In the genomic region with DNA sequence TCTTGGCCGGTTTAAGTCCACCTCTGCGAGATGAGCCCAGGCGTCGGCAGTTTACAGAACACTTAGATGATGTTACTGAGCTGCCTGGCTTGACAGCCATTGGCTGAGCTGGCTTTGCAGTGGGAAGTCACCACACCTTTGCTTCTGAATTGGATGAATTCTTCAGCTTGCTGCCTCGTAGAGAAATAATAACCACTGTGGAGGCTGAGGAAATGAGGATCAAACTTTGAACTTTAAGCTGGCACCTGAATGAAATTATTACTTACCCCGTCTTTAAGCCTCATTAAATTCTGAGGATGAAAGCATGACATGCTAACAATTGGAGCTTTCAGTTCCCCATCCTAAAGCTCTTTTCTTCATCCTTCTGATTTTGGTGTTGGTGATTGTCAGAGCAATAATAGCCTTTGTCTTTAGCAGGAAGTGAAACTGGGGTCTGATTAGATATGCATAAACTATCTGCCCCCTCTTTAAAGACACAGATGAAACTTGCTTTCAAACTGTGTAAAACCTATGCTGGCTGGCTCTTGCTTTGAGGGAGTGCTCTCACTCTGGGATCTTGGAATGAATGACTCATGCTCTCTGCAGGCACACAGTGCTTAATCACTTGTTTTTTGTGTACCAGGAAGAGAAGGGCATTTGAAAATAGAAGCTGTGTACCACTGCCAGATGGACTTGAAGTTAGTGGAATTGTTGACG, we compare ENCODE assay signal across 7 mouse cellular contexts. TPM values are rescaled to one million over a fixed set of nuclear protein-coding genes. Genes with fewer than 3 reads are reported as not detected.
DNase-seq lines count a peak whose midpoint lies in the region; ATAC-seq and TF ChIP-seq lines count a peak whose summit lies in the region.

No protein-coding gene starts in this region.

- no peak overlapping the region for H3K4me2 ChIP-seq in intestine, embryonic 14.5 days (ENCODE audit: low read length)

- no peak for TF ChIP-seq POLR2A in olfactory bulb, adult 2 months (IDR thresholded peaks at IDR 0.05; ENCODE audit: insufficient read depth, low read depth, low read length)

- 0 out of 2 replicates have a peak overlapping the region, but pooled peaks have one; percentile 5 for H3K27ac ChIP-seq in intestine, embryonic 14.5 days (ENCODE audit: low read depth)
- H3K27ac ChIP-seq in olfactory bulb, adult 2 months (ENCODE audit: insufficient read depth, low read depth, low read length): peak overlapping the region; percentile 40; the same call in 1 of the 2 replicates

- no peak for TF ChIP-seq CTCF in olfactory bulb, adult 2 months (IDR thresholded peaks at IDR 0.05; ENCODE audit: insufficient read depth, low read depth, low read length)

- DNase-seq in ovary, adult 18-20 months (ENCODE audit: low spot score): peak; percentile 33
- no peak for DNase-seq in ovary, postnatal 10 days (ENCODE audit: low spot score)
- peak; percentile 43 for DNase-seq in adrenal gland, postnatal 14 days
- peak; percentile 66 for DNase-seq in fibroblast of lung, adult 2 months (ENCODE audit: low read depth)
- no peak for DNase-seq in intestine, embryonic 14.5 days (ENCODE audit: low spot score)
- DNase-seq in thymus, postnatal 36 days: no peak

- no peaks in the 10 kb centered on the region for H3K9me3 ChIP-seq in intestine, embryonic 14.5 days (ENCODE audit: control insufficient read depth, low read length)

- H3K9ac ChIP-seq in intestine, embryonic 14.5 days (ENCODE audit: low read length): no peak overlapping the region

- H3K27me3 ChIP-seq in intestine, embryonic 14.5 days (replicated peaks; ENCODE audit: control insufficient read depth, insufficient read depth, low read length): no peaks in the 10 kb centered on the region

- H3K4me1 ChIP-seq in intestine, embryonic 14.5 days (replicated peaks; ENCODE audit: control insufficient read depth, insufficient read depth, low read length): no peaks in the 10 kb centered on the region
- peaks cover 3% of the 10 kb centered on the region for H3K4me1 ChIP-seq in olfactory bulb, adult 2 months (ENCODE audit: control insufficient read depth, insufficient read depth, low read length)

- 63% methylated on average over 7 of the region's 7 CpGs for WGBS in intestine, embryonic 14.5 days
- 39% methylated on average over 7 of the region's 7 CpGs for WGBS in olfactory bulb, adult 2 months

- ATAC-seq in intestine, embryonic 14.5 days (replicated peaks; ENCODE audit: low FRiP score, low TSS enrichment, low read depth): no peak

- no peaks in the 10 kb centered on the region for H3K36me3 ChIP-seq in intestine, embryonic 14.5 days (ENCODE audit: control insufficient read depth, insufficient read depth, low read length)

- no peak overlapping the region for H3K4me3 ChIP-seq in intestine, embryonic 14.5 days (ENCODE audit: low read depth, low read length)
- H3K4me3 ChIP-seq in olfactory bulb, adult 2 months (ENCODE audit: insufficient read depth, low read depth, low read length): no peak overlapping the region

RNA-seq across cellular contexts. Expression of a gene that starts 11.3 kb away (rescaled TPM):
- 18.7 and 24.1 TPM in 2 replicates for total RNA-seq in adrenal gland, postnatal 14 days (2021)
- 33.7 and 33.8 TPM in 2 replicates for polyA plus RNA-seq in intestine, embryonic 14.5 days (2014; fragmentation: Nextera tagmentation; extraction: Ambion mirVana)
- polyA plus RNA-seq in olfactory bulb, adult 2 months (2012; ENCODE audit: insufficient read depth, insufficient read length, low replicate concordance, missing spikeins): not detected in 2 replicates

Comparison
In these comparisons a context has a peak if more than half of its experiments do, and no peak if none do; other contexts are left out.
1. DNase-seq: peak in ovary, adult 18-20 months (single experiment), adrenal gland, postnatal 14 days (single experiment) and fibroblast of lung, adult 2 months (single experiment); none in ovary, postnatal 10 days (single experiment), intestine, embryonic 14.5 days (single experiment) and thymus, postnatal 36 days (0 of 2).